Mouse (Mus musculus) frontal cortex, postnatal 36 days (tissue): Measurements from ENCODE around the gene Eps15.
A peak's percentile ranks its signal among the peaks of the same experiment; 100 is the strongest.

Experiments
- DNase-seq, 2 experiments: peaks; one replicate each; pipeline ENCODE4 v3.0.0; 2022; ENCODE audit warnings: low spot score in 2 of 2

Eps15 gene

GRCm38 (mm10) chr4:109279689-109280458, at the start of gene Eps15:
Eps15 (plus strand) TSS chr4:109280268.
- DNase-seq: peak; percentile 62 to 70

- no peak for DNase-seq
Measured at GRCm38 (mm10) chr4:109234185-109234584, 45.9 kb upstream of the Eps15 start, which contains the start of gene Calr4. Calr4 (plus strand) TSS chr4:109234485.

GRCm38 (mm10) chr4:109234806-109235350, 45.2 kb upstream of the Eps15 start:
- peak in 1 of 2 experiments; percentile 14 for DNase-seq

- no peak for DNase-seq
Measured at GRCm38 (mm10) chr4:109236186-109236879, 43.7 kb upstream of the Eps15 start.

GRCm38 (mm10) chr4:109238428-109239268, 41.4 kb upstream of the Eps15 start:
- peak in 1 of 2 experiments; percentile 22 for DNase-seq

GRCm38 (mm10) chr4:109241221-109241620, 38.8 kb upstream of the Eps15 start:
- DNase-seq: no peak

DNA sequence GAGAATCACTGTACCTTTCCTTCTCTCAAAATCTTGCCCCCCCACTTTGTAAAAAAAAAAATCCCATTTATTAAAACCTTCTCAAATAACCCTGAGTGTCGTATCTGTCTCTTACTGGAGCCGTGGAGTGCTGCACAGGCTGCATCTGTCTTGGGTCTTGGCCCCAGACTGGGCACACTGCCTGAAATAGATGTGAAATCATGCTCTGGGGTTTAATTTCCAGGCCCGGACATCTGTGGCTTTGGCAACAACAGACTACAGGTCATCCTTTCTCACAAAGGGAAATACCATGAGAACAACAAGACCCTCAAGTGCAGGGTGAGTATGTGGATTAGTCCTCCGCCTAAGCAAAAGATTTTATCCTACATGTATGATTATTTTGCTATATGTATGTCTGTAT, 38.1 kb upstream of the Eps15 start:
- no peak for DNase-seq

DNA sequence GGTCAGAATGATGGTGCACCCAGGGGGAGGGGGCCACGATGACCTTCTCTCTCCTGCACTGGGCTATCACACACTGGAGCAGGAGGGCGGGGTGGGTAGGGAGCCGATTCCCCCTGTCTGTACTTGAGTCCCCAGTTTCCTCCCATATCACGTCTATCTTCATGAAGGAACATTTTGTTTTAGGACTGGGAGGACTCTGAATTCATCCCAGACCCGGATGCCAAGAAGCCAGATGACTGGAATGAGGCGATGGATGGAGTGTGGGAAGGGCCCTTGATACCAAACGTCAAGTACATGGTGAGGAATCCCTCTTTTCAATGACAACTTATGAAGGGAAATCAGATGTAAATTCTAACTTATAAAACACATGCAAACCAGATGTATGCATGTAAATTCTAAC, 35.6 kb upstream of the Eps15 start:
- no peak for DNase-seq

- DNase-seq: no peak
Measured at GRCm38 (mm10) chr4:109245016-109245620, 35.0 kb upstream of the Eps15 start.

DNA sequence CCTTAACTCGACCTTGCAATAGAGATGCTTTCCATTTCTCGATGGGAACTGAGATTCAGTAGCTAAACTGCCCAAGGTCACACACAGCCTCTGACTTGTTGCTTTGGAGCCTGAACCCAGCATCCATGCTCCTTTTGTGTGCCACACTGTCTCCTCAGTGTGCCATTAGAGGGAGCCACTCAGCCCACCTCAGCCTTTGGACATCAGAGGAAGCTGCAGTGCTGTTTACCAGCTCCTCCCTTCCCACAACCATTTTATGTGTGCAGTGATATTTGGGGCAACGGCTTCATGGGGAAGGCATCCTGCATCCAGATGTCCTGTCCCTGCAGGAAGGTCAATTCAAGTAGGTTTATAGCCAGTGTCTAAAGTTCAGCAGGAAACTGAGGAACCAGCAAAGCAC, 28.5 kb upstream of the Eps15 start:
- DNase-seq: no peak

- DNase-seq: no peak
Measured at GRCm38 (mm10) chr4:109252199-109252598, 27.9 kb upstream of the Eps15 start.

GRCm38 (mm10) chr4:109253664-109254151, 26.4 kb upstream of the Eps15 start:
- no peak for DNase-seq

GRCm38 (mm10) chr4:109254511-109254910, 25.6 kb upstream of the Eps15 start:
- no peak for DNase-seq

- no peak for DNase-seq
Measured at GRCm38 (mm10) chr4:109255321-109255720, 24.7 kb upstream of the Eps15 start.

GRCm38 (mm10) chr4:109255727-109256417, 24.2 kb upstream of the Eps15 start:
- no peak for DNase-seq

DNA sequence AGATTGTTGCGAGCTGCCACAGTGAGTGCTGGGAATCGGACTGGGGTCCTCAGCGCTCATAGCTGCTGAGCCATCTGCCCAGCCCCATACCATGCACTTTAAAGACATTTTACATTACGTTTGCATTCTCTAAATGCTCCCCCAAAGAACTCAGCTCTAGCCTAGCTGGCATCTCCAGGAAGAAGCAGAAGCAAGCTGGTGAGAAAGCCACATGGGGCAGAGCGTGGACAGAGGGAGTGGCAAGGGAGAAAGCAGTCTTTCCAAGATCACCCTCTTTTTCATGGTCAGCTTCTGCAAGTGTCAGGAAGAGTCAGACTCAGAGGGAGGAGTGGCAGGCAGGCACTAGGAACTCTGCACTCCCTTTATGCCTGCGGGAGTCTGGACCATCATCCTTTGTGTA, 23.3 kb upstream of the Eps15 start:
- no peak for DNase-seq

GRCm38 (mm10) chr4:109257639-109258038, 22.4 kb upstream of the Eps15 start:
- DNase-seq: no peak

DNA sequence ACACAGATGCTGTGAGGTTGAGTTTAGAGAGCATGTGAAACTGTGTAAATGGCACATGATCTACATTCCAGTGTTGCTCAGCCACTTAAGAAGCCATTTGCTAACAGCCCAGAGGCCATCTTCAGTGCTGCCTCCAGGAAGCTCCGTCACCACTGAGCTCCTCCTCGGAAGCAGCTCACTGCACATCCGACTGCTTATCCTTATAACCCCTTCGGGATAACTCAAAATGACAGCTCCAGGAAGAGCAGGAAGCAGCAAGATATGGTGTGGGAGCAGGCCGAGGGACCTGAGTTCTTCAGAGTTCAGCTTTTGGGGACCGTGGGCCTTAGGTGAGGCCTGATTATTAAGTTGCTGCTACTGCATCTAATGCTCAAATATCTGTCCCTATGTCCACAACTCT, 18.0 kb upstream of the Eps15 start:
- no peak for DNase-seq

DNA sequence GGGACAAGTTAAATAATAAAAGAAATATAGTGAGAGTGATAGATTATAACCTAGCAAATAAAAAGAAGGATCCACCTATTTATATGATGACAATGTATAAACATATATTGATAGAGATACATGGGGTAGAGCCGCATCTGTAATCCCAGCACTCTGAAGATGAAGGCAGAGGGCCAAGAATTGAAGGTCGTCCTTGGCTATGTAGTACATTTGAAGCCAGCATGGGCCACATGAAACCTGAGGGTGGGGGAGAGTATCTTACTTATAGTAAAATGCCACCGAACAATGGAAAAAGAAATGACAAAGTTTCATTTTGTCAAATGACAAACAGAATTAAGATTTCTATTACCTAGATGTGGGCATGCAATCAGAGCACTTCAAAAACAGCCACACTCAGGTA, 14.0 kb upstream of the Eps15 start:
- no peak for DNase-seq

DNA sequence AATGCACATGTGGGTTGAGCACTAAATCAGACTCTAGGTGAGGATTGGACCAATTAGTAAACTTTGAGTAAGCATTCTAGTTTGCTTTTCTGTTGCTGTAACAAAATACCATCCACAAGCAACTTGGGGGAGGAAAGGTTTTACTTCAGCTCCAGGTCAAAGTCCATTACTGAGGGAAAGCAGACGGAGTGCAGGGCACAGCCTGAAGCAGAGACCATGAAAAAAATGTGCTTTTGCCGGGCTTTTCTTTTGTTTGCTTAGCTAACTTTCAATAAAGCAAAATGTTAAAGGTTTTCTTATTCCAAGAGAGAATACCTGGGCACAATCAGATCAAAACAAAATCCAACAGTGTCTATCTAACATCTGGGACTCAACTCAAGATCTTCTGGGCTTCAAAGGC, 13.3 kb upstream of the Eps15 start:
- no peak for DNase-seq

DNA sequence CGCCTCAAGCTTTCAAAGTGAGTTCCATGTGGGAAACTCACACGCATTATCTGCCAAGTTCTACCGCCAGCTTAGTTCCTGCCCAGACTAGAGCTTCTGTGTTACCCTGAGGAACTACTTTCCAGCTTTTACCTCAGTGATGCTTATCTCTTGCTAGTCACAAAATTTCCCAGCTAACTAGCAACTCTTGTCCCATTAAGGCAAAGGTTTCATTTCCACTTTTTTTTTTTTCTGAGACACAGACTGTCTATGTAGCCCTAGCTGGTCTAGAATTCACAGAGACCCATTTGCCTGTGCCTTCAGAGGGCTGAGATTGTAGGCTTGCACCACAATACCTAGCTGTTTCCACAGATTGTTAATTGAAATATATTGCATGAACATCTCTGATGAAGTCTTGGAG, 12.6 kb upstream of the Eps15 start:
- no peak for DNase-seq
